In the genomic region with DNA sequence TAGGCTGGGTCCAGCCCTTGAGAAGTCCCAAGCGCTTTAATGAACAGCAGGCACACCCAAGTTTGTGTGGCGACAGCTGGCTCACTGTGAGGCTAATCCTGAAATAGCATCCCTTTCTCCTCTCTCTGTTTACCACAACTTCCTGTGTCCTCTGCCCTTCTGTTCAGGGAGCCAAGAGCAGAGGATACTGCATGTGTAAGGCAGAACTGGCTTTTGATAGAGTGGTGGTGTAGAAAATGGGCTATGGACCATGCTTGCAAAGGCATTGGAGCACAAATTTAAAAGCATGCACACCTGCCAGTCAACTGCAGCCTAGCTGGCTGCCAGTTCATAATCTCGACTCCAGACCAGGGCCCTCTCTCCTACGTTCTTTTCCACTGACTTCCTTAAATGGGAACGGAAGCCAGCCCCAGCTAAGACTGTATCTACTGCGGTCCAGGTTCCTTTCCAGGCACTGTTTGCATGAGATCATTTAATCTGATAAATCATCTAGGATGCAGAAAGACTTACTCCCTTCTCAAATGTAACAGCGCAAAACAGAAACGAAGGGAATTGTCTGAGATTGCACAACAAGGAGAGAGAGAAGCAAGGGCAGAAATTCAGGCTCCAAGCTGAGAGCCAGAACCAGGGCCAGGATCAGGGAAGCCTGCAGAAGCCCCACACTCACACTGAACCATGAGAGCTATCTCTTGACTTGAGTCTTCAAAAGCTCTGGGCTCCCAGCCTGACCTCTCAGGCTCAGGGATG, we compare ENCODE assay signal across 8 mouse cellular contexts.
A peak's percentile ranks its signal among the peaks of the same experiment; 100 is the strongest.
DNase-seq lines count a peak whose midpoint lies in the region; ATAC-seq and TF ChIP-seq lines count a peak whose summit lies in the region.

No protein-coding gene starts in this region.

- no peak overlapping the region for H3K4me2 ChIP-seq in intestine, embryonic 15.5 days (replicated peaks)
- H3K4me2 ChIP-seq in hindbrain, embryonic 16.5 days (ENCODE audit: low read length) = no peak overlapping the region

- H3K9me3 ChIP-seq in intestine, embryonic 15.5 days = no peaks in the 10 kb centered on the region
- H3K9me3 ChIP-seq in hindbrain, embryonic 16.5 days (ENCODE audit: control insufficient read depth, low read length) = no peaks in the 10 kb centered on the region

- no peaks in the 10 kb centered on the region; the same call in 1 of the 2 replicates for H3K4me1 ChIP-seq in liver, adult 2 months (ENCODE audit: control insufficient read depth, insufficient read depth, low read length)
- no peaks in the 10 kb centered on the region for H3K4me1 ChIP-seq in intestine, embryonic 15.5 days (replicated peaks)
- peaks cover 2% of the 10 kb centered on the region; the same call in 1 of the 2 replicates for H3K4me1 ChIP-seq in hindbrain, embryonic 16.5 days (ENCODE audit: control insufficient read depth, insufficient read depth, low read depth, low read length)

- no peak overlapping the region for H3K9ac ChIP-seq in liver, adult 2 months (ENCODE audit: low read depth, low read length)
- H3K9ac ChIP-seq in intestine, embryonic 15.5 days = no peak overlapping the region
- no peak overlapping the region for H3K9ac ChIP-seq in hindbrain, embryonic 16.5 days (ENCODE audit: low read depth, low read length)

- no peak for TF ChIP-seq CTCF in liver, adult 2 months (IDR thresholded peaks at IDR 0.05; ENCODE audit: low read depth, low read length)

- peak overlapping the region; percentile 28; the same call in 1 of the 2 replicates for H3K27ac ChIP-seq in liver, adult 2 months (replicated peaks; ENCODE audit: insufficient read depth, low read depth, low read length)
- peak overlapping the region; percentile 55 for H3K27ac ChIP-seq in intestine, embryonic 15.5 days
- no peak overlapping the region for H3K27ac ChIP-seq in hindbrain, embryonic 16.5 days (ENCODE audit: low read depth, low read length)

- TF ChIP-seq POLR2A in liver, adult 2 months (IDR thresholded peaks at IDR 0.05; ENCODE audit: extremely low read depth, insufficient read depth, low read length) = no peak

- peak; percentile 41; the same call in 1 of the 2 replicates for ATAC-seq in intestine, embryonic 15.5 days
- no peak for ATAC-seq in hindbrain, embryonic 16.5 days

- peak; percentile 22 for DNase-seq in liver, adult 2 months (ENCODE audit: extremely low read depth, low read depth, low spot score)
- DNase-seq in liver = no peak
- peak; percentile 25 to 49 for DNase-seq in gastrocnemius, adult 8-10 months (ENCODE audit: low spot score in 2 of 2)
- peak; percentile 41 to 61 for DNase-seq in lung, postnatal 4 days
- DNase-seq in testis, postnatal 10 days (ENCODE audit: low spot score) = no peak
- no peak for DNase-seq in yolk sac, embryonic 10.5 days (ENCODE audit: low spot score)

- no peaks in the 10 kb centered on the region for H3K36me3 ChIP-seq in liver, adult 2 months (ENCODE audit: control insufficient read depth, insufficient read depth, low read length)
- H3K36me3 ChIP-seq in intestine, embryonic 15.5 days = no peaks in the 10 kb centered on the region
- H3K36me3 ChIP-seq in hindbrain, embryonic 16.5 days (ENCODE audit: control insufficient read depth, insufficient read depth, low read length) = no peaks in the 10 kb centered on the region

- H3K79me2 ChIP-seq in liver, adult 2 months (ENCODE audit: control insufficient read depth, insufficient read depth, low read length) = no peaks in the 10 kb centered on the region

- no peaks in the 10 kb centered on the region for H3K27me3 ChIP-seq in liver, adult 2 months (ENCODE audit: control insufficient read depth, insufficient read depth, low read length)
- no peaks in the 10 kb centered on the region for H3K27me3 ChIP-seq in intestine, embryonic 15.5 days (replicated peaks)
- H3K27me3 ChIP-seq in hindbrain, embryonic 16.5 days (replicated peaks; ENCODE audit: control insufficient read depth, insufficient read depth, low read length) = no peaks in the 10 kb centered on the region

- no peak overlapping the region for H3K4me3 ChIP-seq in liver, adult 2 months (ENCODE audit: insufficient read depth, low read depth, low read length)
- no peak overlapping the region for H3K4me3 ChIP-seq in intestine, embryonic 15.5 days (replicated peaks)
- no peak overlapping the region for H3K4me3 ChIP-seq in hindbrain, embryonic 16.5 days (ENCODE audit: low read length)

- WGBS in liver, adult 2 months = 49% methylated on average over 8 of the region's 8 CpGs
- WGBS in intestine, embryonic 15.5 days = 35% methylated on average over 8 of the region's 8 CpGs
- 76% methylated on average over 8 of the region's 8 CpGs for WGBS in hindbrain, embryonic 16.5 days

Comparison
In these comparisons a context has a peak if more than half of its experiments do, and no peak if none do; other contexts are left out.
1. DNase-seq: peak in liver, adult 2 months (single experiment), gastrocnemius, adult 8-10 months (2 of 2) and lung, postnatal 4 days (2 of 2); none in liver (single experiment), testis, postnatal 10 days (single experiment) and yolk sac, embryonic 10.5 days (single experiment).